Mouse (Mus musculus) myocyte (in vitro differentiated cells): ENCODE data around the gene Dusp13. TPM values are rescaled to one million over a fixed set of nuclear protein-coding genes. Genes with fewer than 3 reads are reported as not detected.

ENCODE experiments used
- H3K27me3 ChIP-seq: one replicate; pipeline ENCODE4 v1.6.1; 2011; ENCODE audit not compliant: control insufficient read depth, insufficient read depth, insufficient read length
- H3K36me3 ChIP-seq: one replicate; pipeline ENCODE4 v1.6.1; 2011; ENCODE audit not compliant: control insufficient read depth, insufficient read depth
- H3K4me2 ChIP-seq: one replicate; pipeline ENCODE4 v1.6.1; 2011; ENCODE audit warnings: low read depth, control low read depth
- H3K4me3 ChIP-seq: one replicate; pipeline ENCODE4 v1.5.1; 2011; ENCODE audit warnings: mild to moderate bottlenecking, control low read depth, moderate library complexity
- H3K79me2 ChIP-seq: one replicate; pipeline ENCODE4 v1.6.1; 2011; ENCODE audit not compliant: control insufficient read depth, insufficient read depth
- H3ac ChIP-seq: one replicate; pipeline ENCODE4 v1.6.1; 2011; ENCODE audit not compliant: control insufficient read depth, insufficient read length
- CEBPB ChIP-seq: IDR thresholded peaks from 2 replicates; pipeline ENCODE4 v1.6.1; 2011; ENCODE audit warnings: mild to moderate bottlenecking, moderate library complexity; ENCODE audit not compliant: poor library complexity, insufficient read depth, severe bottlenecking
- E2F4 ChIP-seq: IDR thresholded peaks from one replicate; pipeline ENCODE4 v1.6.1; 2011; ENCODE audit warnings: mild to moderate bottlenecking, control low read depth, moderate library complexity; ENCODE audit not compliant: insufficient read depth
- MAX ChIP-seq: IDR thresholded peaks from one replicate; pipeline ENCODE4 v1.6.1; 2011; ENCODE audit warnings: low read depth, mild to moderate bottlenecking, control low read depth
- MYOD1 ChIP-seq, 3 experiments: IDR thresholded peaks; one replicate each; pipeline ENCODE4 v1.6.1; 2011; ENCODE audit warnings: control low read depth in 2 of 3, low read depth in 2 of 3, mild to moderate bottlenecking in 2 of 3, moderate library complexity in 1 of 3; ENCODE audit not compliant: insufficient read length in 2 of 3, control insufficient read depth in 1 of 3
- MYOG ChIP-seq, 3 experiments: IDR thresholded peaks; one replicate each; pipeline ENCODE4 v1.6.1; 2011; ENCODE audit warnings: control low read depth in 2 of 3, low read depth in 2 of 3, mild to moderate bottlenecking in 2 of 3; ENCODE audit not compliant: insufficient read length in 2 of 3, control insufficient read depth in 1 of 3, insufficient read depth in 1 of 3
- POLR2A ChIP-seq: IDR thresholded peaks from one replicate; pipeline ENCODE4 v1.6.1; 2011; ENCODE audit warnings: low read depth, mild to moderate bottlenecking, control low read depth, moderate library complexity; ENCODE audit not compliant: insufficient read length
- POLR2AphosphoS2 ChIP-seq: IDR thresholded peaks from one replicate; pipeline ENCODE4 v1.6.1; 2011; ENCODE audit warnings: low read depth, control low read depth; ENCODE audit not compliant: insufficient read length
- REST ChIP-seq: IDR thresholded peaks from one replicate; pipeline ENCODE4 v1.6.1; 2011; ENCODE audit warnings: mild to moderate bottlenecking, control low read depth, moderate library complexity; ENCODE audit not compliant: insufficient read depth, insufficient read length
- SRF ChIP-seq: IDR thresholded peaks from one replicate; pipeline ENCODE4 v1.6.1; 2011; ENCODE audit warnings: low read depth; ENCODE audit not compliant: control insufficient read depth, insufficient read length
- TCF12 ChIP-seq: IDR thresholded peaks from one replicate; pipeline ENCODE4 v1.6.1; 2011; ENCODE audit warnings: mild to moderate bottlenecking, control low read depth; ENCODE audit not compliant: poor library complexity, insufficient read depth, severe bottlenecking
- TCF3 ChIP-seq: IDR thresholded peaks from one replicate; pipeline ENCODE4 v1.6.1; 2011; ENCODE audit warnings: low read depth, control low read depth; ENCODE audit not compliant: insufficient read length
- USF1 ChIP-seq: IDR thresholded peaks from one replicate; pipeline ENCODE4 v1.6.1; 2011; ENCODE audit warnings: low read depth, mild to moderate bottlenecking, control low read depth, moderate library complexity
- polyA plus RNA-seq: library from polyadenylated mRNA; unstranded; fragments of >200 nt; fragmentation: generic; extraction: Trizol; gene quantifications from one replicate; pipeline ENCODE4 v1.2.1, GENCODE M21; 2012; ENCODE audit warnings: missing spikeins

Gene Dusp13
- polyA plus RNA-seq, 1 experiment: 24.6 TPM

DNA sequence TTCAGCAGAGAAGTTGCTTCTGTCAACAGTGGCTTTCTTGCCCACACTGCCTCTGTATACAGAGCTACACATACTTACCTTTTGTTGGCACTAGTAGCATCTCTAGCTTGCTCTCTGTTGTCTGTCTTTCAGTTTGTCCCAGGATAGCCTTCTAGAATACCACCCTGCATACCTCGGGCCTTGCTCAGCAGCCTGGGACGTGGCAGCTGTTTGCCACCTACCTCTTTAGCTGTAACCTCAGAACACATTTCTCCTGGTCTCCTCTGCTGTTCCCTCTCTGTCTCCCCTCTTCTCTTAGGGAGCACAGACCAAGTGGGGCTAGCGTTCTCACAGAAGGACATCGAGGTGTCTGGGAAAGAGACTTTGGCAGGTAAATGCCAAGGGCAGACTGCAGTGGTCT, 8.5 kb downstream of the Dusp13 start:
- Histone ChIP-seq H3K79me2 (no peaks in the 10 kb centered on the region), H3ac (no peak overlapping the region), H3K36me3 (no peaks in the 10 kb centered on the region), H3K4me2 (peak overlapping the region; percentile 52), H3K4me3 (no peak overlapping the region), H3K27me3 (no peaks in the 10 kb centered on the region)
- TF ChIP-seq MYOG (IDR thresholded peaks at IDR 0.05; ENCODE audit: control insufficient read depth in 1 of 3, insufficient read depth in 1 of 3, insufficient read length in 2 of 3, low read depth in 2 of 3) (peak; percentile 25 to 82 (median 36)), MYOD1 (IDR thresholded peaks at IDR 0.05; ENCODE audit: control insufficient read depth in 1 of 3, insufficient read length in 2 of 3, low read depth in 2 of 3) (peak in 2 of 3 experiments; percentile 76 to 89), POLR2A (no peak)

DNA sequence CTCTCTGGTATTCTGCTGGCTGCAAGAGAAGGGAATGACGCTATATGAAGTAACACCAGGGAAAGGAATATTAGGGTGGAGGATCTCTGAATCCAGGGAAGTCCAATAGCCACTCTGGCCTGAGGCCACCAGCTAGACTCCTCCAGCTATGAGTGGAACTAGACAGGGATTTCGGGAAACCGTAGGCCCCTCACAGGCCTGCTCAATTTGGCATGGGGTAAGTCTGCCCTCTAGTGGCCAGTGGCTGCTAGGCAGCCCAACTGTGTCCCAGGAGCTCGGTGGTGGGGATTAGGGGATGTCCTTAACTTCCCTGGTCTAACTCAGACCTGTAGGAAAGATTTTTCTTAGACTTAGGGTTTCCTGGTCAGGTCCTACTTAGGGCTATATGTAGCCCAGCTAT, 9.2 kb downstream of the Dusp13 start:
- TF ChIP-seq MYOD1 (IDR thresholded peaks at IDR 0.05; ENCODE audit: control insufficient read depth in 1 of 3, insufficient read length in 2 of 3, low read depth in 2 of 3) (no peak), REST (no peak), USF1 (no peak), E2F4 (no peak), CEBPB (no peak), MAX (no peak), TCF3 (no peak), SRF (no peak), POLR2AphosphoS2 (no peak), TCF12 (no peak), MYOG (IDR thresholded peaks at IDR 0.05; ENCODE audit: control insufficient read depth in 1 of 3, insufficient read depth in 1 of 3, insufficient read length in 2 of 3, low read depth in 2 of 3) (no peak), POLR2A (no peak)
- Histone ChIP-seq H3ac (no peak overlapping the region), H3K4me3 (no peak overlapping the region), H3K36me3 (no peaks in the 10 kb centered on the region), H3K79me2 (no peaks in the 10 kb centered on the region), H3K4me2 (peak overlapping the region; percentile 52), H3K27me3 (no peaks in the 10 kb centered on the region)

DNA sequence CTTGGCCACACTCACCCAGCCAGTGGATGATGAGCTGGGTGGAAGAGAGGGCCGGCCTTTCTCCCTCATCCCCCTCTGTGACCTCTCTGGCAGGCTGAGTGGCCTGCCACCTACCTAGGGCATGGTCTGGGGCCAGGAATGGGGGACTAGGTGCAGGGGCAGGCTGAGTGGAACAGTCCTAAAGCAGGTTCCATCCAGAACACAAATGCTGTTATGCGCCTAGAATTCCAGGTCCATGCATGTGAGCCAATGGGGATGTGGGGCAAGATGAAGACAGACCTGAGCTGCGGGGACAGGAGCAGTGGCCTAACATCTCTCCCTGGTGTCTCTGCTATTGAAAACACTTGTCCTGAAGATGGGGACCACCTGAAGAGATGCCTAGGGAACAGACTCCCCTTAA, 9.7 kb downstream of the Dusp13 start:
- Histone ChIP-seq H3K27me3 (no peaks in the 10 kb centered on the region), H3K4me3 (no peak overlapping the region), H3K36me3 (no peaks in the 10 kb centered on the region), H3ac (no peak overlapping the region), H3K79me2 (no peaks in the 10 kb centered on the region), H3K4me2 (peak overlapping the region; percentile 41)
- TF ChIP-seq POLR2AphosphoS2 (no peak), TCF3 (no peak), MAX (no peak), CEBPB (no peak), USF1 (no peak), SRF (no peak), E2F4 (no peak), REST (no peak), POLR2A (no peak), TCF12 (no peak), MYOG (IDR thresholded peaks at IDR 0.05; ENCODE audit: control insufficient read depth in 1 of 3, insufficient read depth in 1 of 3, insufficient read length in 2 of 3, low read depth in 2 of 3) (no peak), MYOD1 (IDR thresholded peaks at IDR 0.05; ENCODE audit: control insufficient read depth in 1 of 3, insufficient read length in 2 of 3, low read depth in 2 of 3) (no peak)

DNA sequence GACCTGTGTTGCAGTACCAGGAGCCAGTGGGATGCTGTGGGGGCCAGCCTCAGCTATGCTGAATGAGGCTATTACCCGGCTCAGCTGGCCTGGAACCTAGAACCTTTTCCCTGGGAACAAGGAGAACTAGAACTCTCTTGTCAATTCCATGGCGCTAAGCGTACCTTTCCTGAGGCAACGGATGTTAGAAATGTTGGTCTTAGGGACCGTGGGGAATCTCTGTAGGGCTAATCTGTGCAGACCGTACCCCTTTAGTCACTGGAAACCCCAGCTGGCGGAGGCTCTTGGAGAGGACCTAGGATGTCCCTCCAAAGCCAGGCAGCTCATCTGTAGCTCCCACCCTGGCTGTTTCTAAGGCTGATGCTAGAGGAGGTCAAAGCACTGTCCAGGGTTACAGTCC, 10.6 kb downstream of the Dusp13 start:
- no peak overlapping the region for H3K4me3 ChIP-seq
- H3K79me2 ChIP-seq: no peaks in the 10 kb centered on the region
- H3K36me3 ChIP-seq: no peaks in the 10 kb centered on the region
- no peak overlapping the region for H3K4me2 ChIP-seq
- no peak overlapping the region for H3ac ChIP-seq
- no peak for TF ChIP-seq TCF12
- H3K27me3 ChIP-seq: no peaks in the 10 kb centered on the region

DNA sequence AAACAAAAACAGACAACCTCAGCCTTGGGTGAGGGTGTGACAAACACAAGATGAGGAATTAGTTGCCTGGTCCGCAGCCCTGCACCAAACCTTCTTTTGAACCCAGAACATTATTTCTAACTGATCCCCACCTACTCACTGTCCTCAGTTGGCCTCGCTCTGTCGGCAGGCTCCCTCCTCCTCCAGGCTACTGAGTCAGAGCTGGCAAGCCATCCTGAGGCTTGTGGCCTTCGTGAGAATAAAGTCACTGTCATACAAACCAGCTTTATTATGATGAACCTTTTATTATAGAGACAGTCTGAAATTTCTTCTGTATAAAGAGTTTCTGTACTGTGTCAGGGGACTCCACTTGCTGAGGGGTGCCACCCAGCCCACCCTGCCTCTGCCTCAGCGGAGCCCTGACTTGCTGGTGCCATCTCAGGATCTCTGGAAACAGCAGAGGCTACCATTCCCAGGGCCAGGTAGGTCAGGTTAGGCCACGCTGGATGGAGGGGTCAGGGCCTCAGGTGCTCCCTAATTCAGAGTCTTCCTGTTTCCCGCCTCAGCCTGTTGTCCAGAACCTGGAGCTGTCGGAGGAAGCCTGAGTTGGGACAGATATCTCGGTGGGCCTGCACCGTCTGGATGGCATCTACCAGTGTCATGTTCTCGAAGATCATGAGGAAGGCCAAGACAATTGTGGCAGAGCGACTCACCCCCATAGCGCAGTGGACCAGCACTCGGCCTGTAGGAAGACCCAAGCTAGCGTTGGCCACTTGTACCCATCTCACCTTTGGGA, 17.7 kb downstream of the Dusp13 start:
- TF ChIP-seq MAX: no peak
- no peak for TF ChIP-seq TCF12
- TF ChIP-seq POLR2A: no peak
- no peak for TF ChIP-seq USF1
- TF ChIP-seq E2F4: no peak
- Histone ChIP-seq H3ac (no peak overlapping the region), H3K4me2 (no peak overlapping the region), H3K27me3 (no peaks in the 10 kb centered on the region), H3K36me3 (no peaks in the 10 kb centered on the region), H3K4me3 (no peak overlapping the region), H3K79me2 (no peaks in the 10 kb centered on the region)
